Mouse (Mus musculus): Measurements from ENCODE around the gene Dppa4.

Dppa4 gene

DNA sequence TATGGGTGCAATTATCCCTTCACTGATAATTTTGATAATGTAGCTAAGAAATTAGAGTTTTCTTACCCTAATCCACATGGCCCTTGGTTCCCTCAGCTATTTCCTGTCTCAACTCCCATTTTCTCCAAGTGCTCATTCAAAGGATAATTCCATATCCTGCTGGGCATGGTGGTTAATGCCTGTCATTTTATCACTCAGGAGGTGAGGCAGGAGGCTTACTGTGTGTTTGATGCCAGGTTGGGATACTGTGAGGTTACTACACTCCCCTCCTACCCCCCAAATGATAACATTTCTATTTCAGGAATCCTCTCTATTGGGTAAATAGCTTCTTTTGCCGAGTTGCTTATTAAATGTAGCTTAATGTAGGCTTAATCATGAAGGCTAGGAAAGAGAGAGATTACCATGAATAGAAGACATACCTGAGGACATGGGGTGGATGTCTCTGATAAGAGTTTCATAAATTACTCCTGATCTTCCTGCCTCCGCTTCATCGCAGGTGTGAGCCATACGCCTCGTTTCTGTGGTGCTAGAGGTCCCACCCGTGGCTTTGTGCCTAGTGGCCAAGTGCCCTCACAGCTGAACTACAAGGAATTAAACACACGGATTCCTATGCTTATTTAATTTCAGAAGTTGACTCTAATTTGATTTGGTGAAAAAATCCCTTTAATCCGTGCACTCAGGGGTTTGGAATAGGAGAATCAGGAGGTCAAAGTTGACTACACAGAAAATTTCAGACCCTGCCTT, 40.2 kb downstream of the Dppa4 start:
- no peak for DNase-seq (ENCODE audit: low read depth)

DNA sequence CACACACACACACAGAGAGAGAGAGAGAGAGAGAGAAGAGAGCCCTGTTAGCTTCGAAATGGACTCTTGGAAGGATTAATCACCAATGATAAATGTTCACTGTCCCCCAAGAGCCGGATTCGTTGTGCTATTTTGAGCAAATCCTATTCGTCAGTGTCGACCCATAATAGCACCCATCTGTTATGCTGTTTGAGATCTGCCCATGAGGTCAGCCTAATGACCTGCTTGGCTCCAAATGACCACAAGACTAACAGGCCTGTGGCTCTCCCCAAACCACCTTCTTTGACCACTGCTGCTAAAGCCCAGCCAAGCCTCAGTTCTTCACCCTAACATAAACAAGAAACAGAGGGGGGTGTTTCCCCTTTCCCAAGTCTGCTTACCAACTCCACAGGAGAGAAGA, 43.4 kb downstream of the Dppa4 start:
- no peak for DNase-seq (ENCODE audit: low read depth)

DNA sequence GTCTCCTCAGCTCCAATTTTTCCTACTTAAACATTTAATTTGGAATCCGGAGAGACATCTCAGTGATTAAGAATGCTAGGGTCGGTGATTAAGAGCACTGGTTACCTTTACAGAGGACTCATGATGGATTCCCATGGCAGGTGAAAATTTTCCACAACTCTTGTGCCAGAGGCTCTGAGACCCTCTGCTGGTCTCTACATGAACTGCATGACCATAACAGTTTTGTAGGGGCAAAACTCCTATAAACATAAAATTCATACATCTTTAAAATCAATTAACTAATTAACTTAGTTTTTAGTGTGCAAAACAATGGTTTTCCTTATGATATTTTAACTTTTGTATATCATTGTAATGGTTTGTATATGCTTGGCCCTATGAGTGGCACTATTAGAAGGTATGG, 44.9 kb downstream of the Dppa4 start:
- no peak for DNase-seq (ENCODE audit: low read depth)

DNA sequence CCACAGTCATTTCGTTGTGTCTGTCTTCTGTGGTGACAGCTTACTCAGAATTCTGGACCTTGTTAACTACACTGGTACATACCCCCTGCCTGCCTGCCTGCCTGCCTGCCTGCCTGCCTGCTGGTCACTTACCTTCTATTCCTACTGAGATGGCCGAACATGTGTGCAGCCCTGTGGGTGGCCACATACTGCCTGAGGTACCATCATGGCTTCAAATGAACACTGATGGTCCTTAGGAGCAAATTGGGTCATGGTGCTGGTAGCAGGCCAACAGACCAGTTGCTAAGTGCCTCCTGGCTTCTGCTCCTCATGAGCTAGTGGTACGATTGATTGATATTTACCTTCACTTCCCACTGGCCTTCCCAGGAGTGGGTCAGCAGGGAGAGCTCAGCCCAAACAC, 48.3 kb downstream of the Dppa4 start:
- no peak for DNase-seq (ENCODE audit: low read depth)

DNA sequence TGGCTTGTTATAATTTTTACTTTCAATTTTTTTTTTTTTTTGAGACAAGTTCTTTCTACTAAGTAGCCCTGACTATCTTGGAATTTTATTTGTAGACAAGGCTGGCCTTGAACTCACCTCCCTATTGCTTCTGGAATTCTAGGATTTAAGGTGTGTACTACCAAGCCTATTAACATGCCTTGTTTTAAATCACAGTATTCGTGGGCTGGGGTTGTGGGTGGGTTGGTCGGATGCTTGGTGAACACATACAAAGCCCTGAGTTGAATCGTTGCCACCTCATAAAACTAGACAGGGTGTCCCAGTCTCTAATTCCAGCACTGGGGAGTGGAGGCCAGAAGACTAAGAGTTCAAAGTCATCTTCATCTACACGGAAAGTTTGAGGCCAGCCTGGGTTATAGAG, 51.8 kb downstream of the Dppa4 start:
- no peak for DNase-seq (ENCODE audit: low read depth)
